Mouse (Mus musculus): ENCODE results near the gene Kcnk4.
"Not testable (repeated sequence)": the region's sequence is repeated elsewhere in the genome, so short reads cannot be mapped to it uniquely, and the experiment has no call there.

Gene Kcnk4

DNA sequence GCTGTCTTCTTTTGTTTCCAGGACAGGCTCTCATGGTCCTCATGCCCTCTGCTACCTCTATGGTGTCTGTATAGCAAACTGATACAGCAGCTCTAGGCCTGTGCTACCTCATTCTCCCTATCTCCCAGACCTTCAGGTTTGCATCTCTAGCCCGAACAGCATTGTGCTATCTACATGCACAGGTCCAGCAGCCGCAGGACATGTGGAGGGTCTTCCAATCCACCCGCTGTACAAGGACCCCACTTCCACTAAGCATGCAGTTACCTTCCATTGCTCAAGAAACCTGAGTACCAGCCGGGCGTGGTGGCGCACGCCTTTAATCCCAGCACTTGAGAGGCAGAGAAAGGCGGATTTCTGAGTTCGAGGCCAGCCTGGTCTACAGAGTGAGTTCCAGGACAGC is 19.8 kb downstream of the Kcnk4 start:
- no peak for DNase-seq (ENCODE audit: low spot score)

GRCm38 (mm10) chr19:6913991-6914390 is 20.3 kb downstream of the Kcnk4 start:
- no peak for DNase-seq (ENCODE audit: low spot score)

DNA sequence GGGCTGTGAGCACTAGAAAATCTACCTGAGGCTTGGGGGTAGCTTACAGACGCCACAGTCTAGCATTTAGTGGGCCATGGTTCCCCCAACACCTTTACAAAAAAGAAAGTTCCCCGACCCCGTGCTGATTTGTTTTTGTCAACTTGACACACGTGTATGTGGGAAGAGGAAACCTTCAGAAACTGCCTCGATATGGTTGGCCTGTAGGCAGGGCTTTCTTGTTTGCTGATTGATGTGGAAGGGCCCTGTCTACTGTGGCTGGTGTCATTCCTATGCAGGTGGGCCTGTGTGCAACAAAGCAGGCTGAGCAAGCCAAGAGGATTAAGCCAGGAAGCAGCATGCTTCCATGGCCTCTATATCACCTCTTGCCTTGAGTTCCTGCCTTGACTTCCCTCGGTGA is 21.3 kb downstream of the Kcnk4 start:
- DNase-seq (ENCODE audit: low spot score) = no peak

DNA sequence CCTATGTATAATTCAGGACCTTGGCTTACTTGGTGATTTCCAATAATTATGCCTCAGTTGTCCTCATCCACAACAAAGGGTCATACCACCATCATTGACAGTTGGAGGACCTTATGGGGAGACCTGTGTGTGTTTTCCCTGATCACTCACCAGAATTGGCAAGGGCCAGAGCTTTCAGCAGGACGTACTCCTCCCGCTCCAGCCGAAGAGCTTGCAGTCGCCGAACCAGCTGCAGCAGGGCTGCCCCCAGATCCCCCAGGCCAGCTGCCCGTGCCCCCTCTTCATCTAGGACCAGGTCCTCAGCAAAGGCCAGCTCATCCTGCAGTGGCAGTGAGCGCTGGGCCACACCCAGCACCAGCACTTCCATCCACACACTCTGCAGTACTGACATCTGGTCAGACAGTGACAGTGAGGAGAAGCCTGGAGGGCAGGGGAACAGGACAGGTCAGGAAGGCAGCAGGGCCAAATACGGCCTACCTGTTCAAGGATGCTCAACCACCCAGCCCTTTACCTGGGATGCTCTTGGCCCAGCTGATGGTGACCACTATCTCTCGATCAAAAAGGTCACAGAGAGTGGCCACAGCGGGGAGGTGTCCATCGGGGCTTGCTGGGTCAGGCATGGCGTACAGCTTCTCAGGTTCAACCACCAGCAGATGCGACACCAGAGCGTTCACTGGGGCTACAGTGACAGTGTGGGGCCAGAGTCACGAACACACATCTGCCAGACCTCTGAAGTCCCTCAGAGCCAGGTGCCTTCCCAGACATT is 21.9 kb downstream of the Kcnk4 start:
- no peak for DNase-seq (ENCODE audit: low spot score)

DNA sequence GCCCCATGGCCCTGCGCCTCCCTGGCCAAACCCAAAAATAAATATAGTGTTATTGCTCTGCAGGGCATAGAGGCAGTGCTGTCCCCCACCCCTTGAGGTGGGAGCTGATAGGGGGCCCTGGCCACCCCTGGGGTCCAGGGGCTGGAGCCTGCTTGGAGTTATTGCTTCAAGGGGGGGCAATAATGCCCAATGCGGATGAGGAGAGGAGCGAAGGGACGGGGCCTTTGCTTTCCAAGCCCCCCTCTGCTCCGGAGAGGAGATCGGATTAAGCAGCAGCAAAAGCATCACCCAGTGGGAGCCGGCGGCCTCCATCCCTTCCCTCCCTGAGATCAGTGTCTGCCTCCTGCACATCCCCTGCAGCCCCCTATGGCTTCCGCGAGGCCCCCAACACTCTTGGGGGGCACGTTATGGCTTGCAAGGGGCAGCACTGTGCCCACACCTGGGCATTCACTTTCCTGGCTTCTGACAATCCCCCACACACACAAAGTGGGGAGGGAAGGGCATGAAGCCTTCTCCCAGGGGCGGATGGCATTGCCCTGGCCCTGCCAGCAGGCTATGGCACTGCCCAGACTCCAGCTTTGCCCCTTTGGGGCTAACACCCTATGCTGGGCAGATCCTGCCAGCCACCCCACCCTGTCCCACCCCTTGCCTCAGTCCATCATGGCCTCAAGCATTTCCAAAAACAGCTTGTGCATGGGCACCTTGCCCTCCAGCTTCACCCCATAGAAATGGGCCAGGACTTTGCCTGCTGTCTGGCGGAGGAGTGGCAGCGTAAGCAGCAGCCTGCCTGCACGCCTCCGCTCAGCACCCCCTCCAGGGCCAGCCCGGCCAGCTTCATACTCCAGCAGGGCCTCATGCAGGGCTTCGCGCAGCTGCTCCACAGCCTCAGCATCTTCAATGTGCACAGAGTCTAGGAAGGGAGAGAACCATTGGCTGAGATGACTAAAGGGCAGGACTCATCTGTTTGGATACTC is 22.9 kb downstream of the Kcnk4 start:
- DNase-seq (ENCODE audit: low spot score) = no peak

DNA sequence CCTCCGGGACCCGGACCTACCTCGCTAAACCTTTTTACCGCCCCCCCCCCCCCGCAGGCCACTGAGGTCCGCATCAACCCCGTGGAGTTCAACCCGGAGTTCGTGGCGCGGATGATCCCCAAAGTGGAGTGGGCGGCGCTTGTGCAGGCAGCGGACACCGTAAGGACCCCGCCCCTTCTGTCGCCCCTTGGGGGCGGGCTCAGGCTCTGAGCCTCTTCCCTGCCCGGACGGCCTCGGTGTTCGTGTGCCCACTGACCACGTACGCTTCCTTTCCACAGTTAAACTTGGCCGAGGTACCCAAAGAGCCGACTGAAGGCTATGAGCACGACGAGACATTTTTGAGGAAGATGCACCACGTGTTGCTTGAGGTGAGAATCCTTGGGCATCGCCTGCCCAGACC is 24.0 kb downstream of the Kcnk4 start:
- not testable (repeated sequence) for DNase-seq (ENCODE audit: low spot score)

DNA sequence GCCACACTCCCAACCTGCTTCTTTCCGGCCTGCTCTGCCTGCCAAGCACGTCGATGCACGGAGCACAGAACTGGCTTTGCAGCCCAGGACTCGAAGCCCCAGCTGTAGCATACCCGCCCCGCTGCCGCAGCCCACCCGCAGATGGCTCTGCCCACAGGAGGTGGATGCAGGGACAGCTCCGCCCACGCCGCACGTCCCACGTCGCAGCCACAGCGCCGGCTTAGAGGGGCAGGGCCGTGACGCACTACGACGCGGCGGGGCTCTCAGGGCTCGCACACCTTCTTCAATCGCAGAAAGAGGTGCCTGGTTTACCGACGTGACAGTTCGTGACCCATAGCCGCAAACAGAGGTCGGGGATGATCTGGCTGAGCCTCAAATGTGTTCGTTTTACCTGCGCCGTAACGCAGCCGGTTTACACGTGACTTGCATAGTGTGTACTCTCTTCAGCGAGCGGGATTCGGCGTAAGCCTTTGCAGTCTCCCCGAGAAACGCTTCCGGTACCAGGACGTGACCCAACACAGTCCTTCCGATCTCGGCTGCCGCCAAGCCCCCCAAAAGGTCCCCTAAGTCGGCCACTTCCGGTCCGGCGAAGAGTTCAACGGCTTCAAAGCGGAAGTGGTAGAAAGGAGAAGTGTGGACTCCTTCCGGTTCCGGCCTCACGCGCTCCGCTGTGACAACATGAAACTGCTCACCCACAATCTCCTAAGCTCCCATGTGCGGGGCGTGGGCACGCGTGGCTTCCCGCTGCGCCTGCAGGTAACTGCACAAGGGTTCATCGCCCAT is 24.6 kb downstream of the Kcnk4 start, which contains the start of the genes Trmt112 and Prdx5:
Trmt112 (plus strand) TSS at position 192 of the 783 bp plus-strand sequence.
Prdx5 (minus strand) TSS at position 600 of the 783 bp plus-strand sequence.
- DNase-seq (ENCODE audit: low spot score) = peak; percentile 79

DNA sequence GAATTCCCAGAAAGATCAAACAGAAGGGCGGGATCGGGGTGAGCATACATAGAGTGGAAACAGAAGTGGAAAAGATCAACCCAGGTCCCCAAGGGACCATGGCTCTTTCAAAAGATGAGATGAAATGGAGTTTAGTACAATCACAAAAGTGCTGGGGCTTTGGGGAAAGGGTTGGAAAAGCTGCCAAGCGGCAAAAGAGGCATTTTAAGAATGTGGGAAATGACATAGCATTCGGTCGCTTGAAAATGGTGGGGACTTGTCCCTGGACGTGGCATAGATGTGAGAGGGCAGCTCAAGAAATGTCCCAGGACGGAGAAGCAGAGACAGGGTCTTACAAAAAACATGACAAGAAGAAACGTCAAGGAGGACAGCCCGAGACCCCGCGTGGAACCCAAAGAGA is 25.3 kb downstream of the Kcnk4 start:
- DNase-seq (ENCODE audit: low spot score) = no peak

GRCm38 (mm10) chr19:6907811-6908540 is 26.3 kb downstream of the Kcnk4 start:
- no peak for DNase-seq (ENCODE audit: low spot score)

GRCm38 (mm10) chr19:6907094-6907493 is 27.2 kb downstream of the Kcnk4 start:
- DNase-seq (ENCODE audit: low spot score) = no peak

DNA sequence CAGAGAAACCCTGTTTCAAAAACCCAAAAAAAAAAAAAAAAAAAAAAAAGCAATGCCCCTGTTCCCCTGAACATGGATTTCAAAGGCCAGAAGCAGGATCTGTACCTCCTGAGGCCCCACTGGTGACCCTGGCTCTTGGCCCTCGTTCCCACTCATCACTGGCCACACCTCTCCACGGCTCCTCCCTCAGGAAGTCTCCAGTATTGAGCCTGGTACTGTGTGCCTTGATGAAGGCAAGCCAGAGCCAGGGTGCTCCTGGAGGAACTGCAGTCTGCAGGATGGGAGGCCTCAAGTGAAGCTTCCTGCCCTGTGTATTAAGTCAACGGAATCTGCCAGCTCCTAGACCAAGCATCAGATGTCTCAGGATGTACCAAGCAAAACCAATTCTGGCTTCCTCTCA is 28.1 kb downstream of the Kcnk4 start:
- DNase-seq (ENCODE audit: low spot score) = no peak

DNA sequence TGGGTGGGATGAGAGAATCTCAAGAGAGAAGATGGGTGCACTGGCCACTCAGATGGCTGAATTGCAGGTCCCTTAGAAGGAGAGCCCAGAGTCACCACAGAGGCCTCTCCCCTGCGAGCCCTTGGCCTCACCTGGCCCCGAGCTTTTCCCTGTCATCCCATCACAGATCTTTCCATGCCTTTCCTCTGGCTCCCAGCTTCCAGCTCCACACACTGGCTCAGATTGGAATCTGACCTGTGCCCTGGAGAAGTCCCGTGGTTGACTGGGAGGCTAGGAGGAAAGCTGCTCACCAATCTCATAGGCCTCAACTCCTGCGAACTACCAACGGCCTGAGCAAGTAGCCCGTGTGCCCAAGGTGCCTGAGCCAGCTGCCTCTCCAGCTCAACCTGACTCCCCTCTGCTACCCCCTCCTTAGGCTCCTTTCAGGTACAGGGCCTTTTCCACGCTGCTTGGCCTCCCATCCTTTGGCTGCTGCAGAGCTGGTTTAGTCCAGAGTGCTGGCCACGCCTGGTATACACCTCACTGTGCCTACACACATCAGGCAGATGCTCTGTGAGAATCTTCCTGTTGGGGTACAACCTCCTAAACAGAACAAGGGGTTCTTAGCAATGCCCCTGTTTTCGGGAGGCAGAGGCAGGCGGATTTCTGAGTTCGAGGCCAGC is 28.7 kb downstream of the Kcnk4 start:
- no peak for DNase-seq (ENCODE audit: low spot score)

- no peak for DNase-seq (ENCODE audit: low spot score)
These were observed 29.5 kb downstream of the Kcnk4 start for GRCm38 (mm10) chr19:6904846-6905245.

DNA sequence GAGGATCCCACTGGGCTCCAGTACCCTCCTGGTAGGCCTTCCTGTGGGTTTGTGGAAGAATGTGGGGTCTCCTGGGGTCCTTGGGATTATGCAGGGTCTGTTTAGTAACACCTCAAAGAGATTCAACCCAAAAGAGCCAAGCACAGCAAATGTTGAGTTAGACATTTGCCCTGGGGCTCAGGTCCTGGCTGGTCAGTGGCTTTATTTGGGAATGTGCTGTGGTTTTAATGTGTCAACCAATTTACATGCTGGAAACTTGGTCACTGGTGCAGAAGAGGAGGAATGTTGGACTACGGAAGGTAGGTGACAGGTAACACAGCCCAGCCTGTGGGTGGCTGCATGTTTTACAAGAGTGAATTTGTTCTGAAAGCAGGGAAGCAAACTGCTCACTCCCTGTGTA is 31.3 kb downstream of the Kcnk4 start:
- DNase-seq (ENCODE audit: low spot score) = no peak

DNA sequence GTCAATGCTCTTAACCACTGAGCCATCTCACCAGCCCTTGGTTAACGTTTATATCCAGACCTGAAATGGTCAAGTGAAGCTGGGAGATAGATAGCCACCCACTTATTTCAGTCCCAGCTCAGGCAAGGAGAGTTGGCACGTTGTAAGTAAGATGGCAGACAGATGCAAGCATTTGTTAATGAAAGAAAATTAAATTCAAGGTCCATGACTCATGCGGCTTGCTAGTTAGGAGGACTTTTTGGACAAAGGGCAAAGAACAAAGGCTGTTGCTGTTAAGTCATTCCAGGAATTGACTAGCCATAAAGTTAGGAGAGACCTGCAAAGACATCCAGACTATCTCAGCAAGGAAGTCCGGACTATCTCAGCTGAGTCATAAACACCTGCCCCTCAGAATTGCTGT is 34.7 kb downstream of the Kcnk4 start:
- no peak for DNase-seq (ENCODE audit: low spot score)

GRCm38 (mm10) chr19:6895608-6896305 is 38.6 kb downstream of the Kcnk4 start:
- DNase-seq (ENCODE audit: low spot score) = not testable (repeated sequence)

DNA sequence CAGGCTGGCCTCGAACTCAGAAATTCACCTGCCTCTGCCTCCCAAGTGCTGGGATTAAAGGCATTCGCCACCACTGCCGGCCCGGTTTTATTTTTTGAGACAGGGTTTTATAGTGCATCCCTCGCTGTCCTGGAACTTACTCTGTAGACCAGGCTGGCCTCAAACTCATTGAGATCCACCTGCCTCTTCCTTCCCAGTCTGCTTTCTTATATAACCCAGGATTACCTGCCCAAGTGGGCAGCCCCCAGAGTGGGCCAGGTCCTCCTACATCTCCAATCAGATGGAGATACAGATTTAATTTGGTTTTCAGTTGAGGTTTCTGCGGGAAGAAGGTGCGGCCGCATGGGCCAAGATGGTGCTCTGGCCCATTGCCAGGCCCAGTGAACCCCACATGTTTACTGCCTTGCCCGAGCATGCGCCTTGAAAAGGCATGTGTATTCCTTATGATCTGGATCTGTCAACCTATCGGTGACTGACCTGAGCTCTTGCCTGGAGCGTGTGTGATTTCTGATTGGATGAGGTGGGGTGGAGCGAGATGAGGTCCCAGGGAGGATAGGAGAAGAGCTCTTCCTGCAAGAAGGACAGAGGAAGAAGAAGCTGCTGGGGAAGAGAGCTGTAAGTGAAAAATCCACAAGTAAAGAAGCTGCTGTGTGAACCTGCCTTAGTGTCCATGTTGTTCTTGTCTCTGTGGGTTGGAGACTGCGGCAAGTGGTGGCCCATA is 40.4 kb downstream of the Kcnk4 start:
- DNase-seq (ENCODE audit: low spot score) = no peak

DNA sequence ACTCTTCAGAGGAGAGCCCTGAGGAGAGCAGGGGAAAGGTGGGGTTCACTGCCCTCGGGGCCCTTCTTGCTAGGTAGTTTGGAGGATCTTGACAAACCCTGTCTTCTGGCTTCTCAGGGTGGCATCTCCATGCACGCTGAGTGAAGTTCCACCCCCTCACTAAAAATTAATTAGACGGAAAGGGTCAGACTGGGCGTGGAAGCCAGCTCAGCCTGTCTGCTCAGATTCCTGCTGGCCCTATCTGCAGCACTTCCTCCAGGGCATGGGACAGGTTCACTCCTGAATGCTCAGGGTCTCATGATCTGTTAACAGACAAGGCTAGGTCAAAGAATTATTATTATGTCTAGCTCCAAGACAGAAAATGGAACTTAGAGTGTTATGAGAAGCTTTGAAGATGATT is 41.8 kb downstream of the Kcnk4 start:
- no peak for DNase-seq (ENCODE audit: low spot score)

- DNase-seq (ENCODE audit: low spot score) = no peak
These were observed 56.4 kb downstream of the Kcnk4 start for GRCm38 (mm10) chr19:6877965-6878364.

DNA sequence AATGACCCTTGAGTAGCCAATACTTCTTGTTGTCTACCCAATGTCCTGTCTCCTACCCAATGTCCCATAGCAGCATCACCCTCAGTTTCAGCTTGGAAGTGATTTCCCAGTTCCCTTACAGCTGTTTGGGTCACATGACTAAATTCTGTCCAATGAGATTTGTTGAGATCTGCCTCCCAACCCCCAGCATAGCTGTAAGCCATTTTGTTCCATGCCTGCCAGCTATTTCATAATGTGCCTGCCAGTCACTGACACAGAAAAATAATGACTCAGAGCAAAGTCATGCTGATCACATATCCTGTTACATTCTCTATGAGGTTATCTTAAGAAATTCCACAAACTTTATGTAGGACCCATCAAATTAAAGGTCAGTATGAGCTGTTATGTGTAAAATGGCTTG is 57.5 kb downstream of the Kcnk4 start:
- no peak for DNase-seq (ENCODE audit: low spot score)

Data from ovary, postnatal 14 days (tissue).